Comparison of ENCODE assay signal across 11 mouse cellular contexts in genomic region chrX:11666517-11666916, GRCm38 (mm10).
DNase-seq lines count a peak whose midpoint lies in the region; ATAC-seq and TF ChIP-seq lines count a peak whose summit lies in the region.
"Had no signal": no experiment of that assay in that cellular context is flagged by ENCODE, and none has a peak within 500 bp of the region (broad histone marks: within the 10 kb centered on the region; RNA-seq: fewer than 3 reads in every experiment).

No protein-coding gene starts in this region.

- peaks cover 76% of the 10 kb centered on the region for H3K27me3 ChIP-seq in hindbrain, embryonic 10.5 days (ENCODE audit: insufficient read depth, poor library complexity, severe bottlenecking)
- H3K27me3 ChIP-seq in hindbrain, postnatal 0 days (ENCODE audit: insufficient read depth, low read length): no peaks in the 10 kb centered on the region
- H3K27me3 ChIP-seq in neural tube, embryonic 15.5 days (replicated peaks): peaks cover 5% of the 10 kb centered on the region; the same call in 1 of the 2 replicates
- no peaks in the 10 kb centered on the region for H3K27me3 ChIP-seq in intestine, postnatal 0 days (replicated peaks; ENCODE audit: control insufficient read depth, insufficient read depth, low read length)
- H3K27me3 ChIP-seq in stomach, postnatal 0 days (ENCODE audit: control insufficient read depth, insufficient read depth, low read length): no peaks in the 10 kb centered on the region

- no peak overlapping the region for H3K4me2 ChIP-seq in hindbrain, postnatal 0 days (ENCODE audit: low read depth, low read length)
- no peak overlapping the region for H3K4me2 ChIP-seq in neural tube, embryonic 15.5 days
- no peak overlapping the region for H3K4me2 ChIP-seq in intestine, postnatal 0 days (replicated peaks; ENCODE audit: low read depth)
- no peak overlapping the region for H3K4me2 ChIP-seq in stomach, postnatal 0 days (replicated peaks; ENCODE audit: low read depth)
- H3K4me2 ChIP-seq: embryonic facial prominence, embryonic 15.5 days; hindbrain, embryonic 15.5 days had no signal

- 0 out of 2 replicates have a peak overlapping the region, but pooled peaks have one; percentile 29 for H3K27ac ChIP-seq in hindbrain, embryonic 10.5 days
- H3K27ac ChIP-seq in hindbrain, postnatal 0 days: no peak overlapping the region
- no peak overlapping the region for H3K27ac ChIP-seq in neural tube, embryonic 15.5 days (replicated peaks)
- no peak overlapping the region for H3K27ac ChIP-seq in intestine, postnatal 0 days (ENCODE audit: low read depth, low read length)
- H3K27ac ChIP-seq in stomach, postnatal 0 days (replicated peaks): no peak overlapping the region
- H3K27ac ChIP-seq: embryonic facial prominence, embryonic 15.5 days; hindbrain, embryonic 15.5 days; macrophage had no signal

- TF ChIP-seq EP300 in stomach, postnatal 0 days (optimal IDR thresholded peaks at IDR 0.05): no peak

- H3K36me3 ChIP-seq in hindbrain, embryonic 10.5 days: no peaks in the 10 kb centered on the region
- no peaks in the 10 kb centered on the region for H3K36me3 ChIP-seq in hindbrain, postnatal 0 days (ENCODE audit: insufficient read depth, low read length)
- no peaks in the 10 kb centered on the region for H3K36me3 ChIP-seq in neural tube, embryonic 15.5 days
- no peaks in the 10 kb centered on the region for H3K36me3 ChIP-seq in intestine, postnatal 0 days (ENCODE audit: control insufficient read depth, insufficient read depth)
- H3K36me3 ChIP-seq in stomach, postnatal 0 days (ENCODE audit: control insufficient read depth, insufficient read depth, low read length): no peaks in the 10 kb centered on the region
- H3K36me3 ChIP-seq: embryonic facial prominence, embryonic 15.5 days; hindbrain, embryonic 15.5 days had no signal

- DNase-seq in hindbrain, embryonic 10.5 days (ENCODE audit: low spot score): no peak
- DNase-seq in hindbrain, postnatal 0 days (ENCODE audit: low spot score): no peak
- peak; percentile 21 for DNase-seq in neural tube, embryonic 10.5 days (ENCODE audit: extremely low spot score, low spot score)
- peak; percentile 63 for DNase-seq in stomach, postnatal 0 days (ENCODE audit: low spot score)
- DNase-seq in spleen, postnatal 36 days (ENCODE audit: low spot score in 2 of 2): no peak

- no peak overlapping the region for H3K4me3 ChIP-seq in hindbrain, embryonic 10.5 days
- H3K4me3 ChIP-seq in hindbrain, postnatal 0 days (ENCODE audit: low read length): no peak overlapping the region
- no peak overlapping the region for H3K4me3 ChIP-seq in neural tube, embryonic 15.5 days (replicated peaks)
- no peak overlapping the region for H3K4me3 ChIP-seq in intestine, postnatal 0 days (ENCODE audit: low read depth, low read length)
- H3K4me3 ChIP-seq in stomach, postnatal 0 days (ENCODE audit: low read depth, low read length): no peak overlapping the region
- H3K4me3 ChIP-seq: embryonic facial prominence, embryonic 15.5 days; hindbrain, embryonic 15.5 days had no signal

- no peak overlapping the region for H3K9ac ChIP-seq in hindbrain, postnatal 0 days (replicated peaks; ENCODE audit: low read length)
- H3K9ac ChIP-seq in neural tube, embryonic 15.5 days (replicated peaks): no peak overlapping the region
- no peak overlapping the region for H3K9ac ChIP-seq in intestine, postnatal 0 days (ENCODE audit: low read depth, low read length)
- H3K9ac ChIP-seq in stomach, postnatal 0 days (ENCODE audit: low read length): no peak overlapping the region
- H3K9ac ChIP-seq: embryonic facial prominence, embryonic 15.5 days; hindbrain, embryonic 15.5 days had no signal

- no peak for TF ChIP-seq CTCF in hindbrain, postnatal 0 days (IDR thresholded peaks at IDR 0.05; ENCODE audit: low read depth)
- TF ChIP-seq CTCF in intestine, postnatal 0 days (IDR thresholded peaks at IDR 0.05; ENCODE audit: low read depth): no peak
- no peak for TF ChIP-seq CTCF in stomach, postnatal 0 days (IDR thresholded peaks at IDR 0.05; ENCODE audit: low read depth)

- 31% methylated on average over 7 of the region's 15 CpGs for WGBS in hindbrain, embryonic 10.5 days
- WGBS in hindbrain, postnatal 0 days: 32% methylated on average over 7 of the region's 15 CpGs
- WGBS in neural tube, embryonic 15.5 days: 24% methylated on average over 4 of the region's 15 CpGs
- 5% methylated on average over 4 of the region's 15 CpGs for WGBS in intestine, postnatal 0 days
- 12% methylated on average over 9 of the region's 15 CpGs for WGBS in stomach, postnatal 0 days

- peaks cover 34% of the 10 kb centered on the region for H3K4me1 ChIP-seq in hindbrain, embryonic 10.5 days (replicated peaks)
- H3K4me1 ChIP-seq in hindbrain, postnatal 0 days (ENCODE audit: insufficient read depth, low read length): no peaks in the 10 kb centered on the region
- peaks cover 21% of the 10 kb centered on the region for H3K4me1 ChIP-seq in neural tube, embryonic 15.5 days
- H3K4me1 ChIP-seq in intestine, postnatal 0 days (replicated peaks; ENCODE audit: control insufficient read depth, insufficient read depth, low read length): 0 out of 2 replicates have a peak, but pooled peaks cover 3% of the 10 kb centered on the region
- H3K4me1 ChIP-seq in stomach, postnatal 0 days (replicated peaks; ENCODE audit: control insufficient read depth, insufficient read depth): no peaks in the 10 kb centered on the region

- no peaks in the 10 kb centered on the region for H3K9me3 ChIP-seq in hindbrain, embryonic 10.5 days
- H3K9me3 ChIP-seq in hindbrain, postnatal 0 days (ENCODE audit: low read length): no peaks in the 10 kb centered on the region
- no peaks in the 10 kb centered on the region for H3K9me3 ChIP-seq in neural tube, embryonic 15.5 days (replicated peaks)
- H3K9me3 ChIP-seq in intestine, postnatal 0 days (ENCODE audit: control insufficient read depth): no peaks in the 10 kb centered on the region
- H3K9me3 ChIP-seq in stomach, postnatal 0 days (ENCODE audit: control insufficient read depth, low read length): no peaks in the 10 kb centered on the region
- H3K9me3 ChIP-seq: embryonic facial prominence, embryonic 15.5 days; hindbrain, embryonic 15.5 days had no signal

- no peak for ATAC-seq in hindbrain, postnatal 0 days
- ATAC-seq in neural tube, embryonic 15.5 days (ENCODE audit: low FRiP score): no peak
- ATAC-seq in intestine, postnatal 0 days: peak; percentile 44
- ATAC-seq in stomach, postnatal 0 days (ENCODE audit: low FRiP score, low TSS enrichment): peak; percentile 51
- ATAC-seq in inflammation-experienced regulatory T-cells, adult 6 months: no peak

Comparison
In these comparisons a context has a peak if more than half of its experiments do, and no peak if none do; other contexts are left out.
1. DNase-seq: peak in neural tube, embryonic 10.5 days (single experiment) and stomach, postnatal 0 days (single experiment); none in hindbrain, embryonic 10.5 days (single experiment), hindbrain, postnatal 0 days (single experiment) and spleen, postnatal 36 days (0 of 2).
2. ATAC-seq: peak in intestine, postnatal 0 days (single experiment) and stomach, postnatal 0 days (single experiment); none in hindbrain, postnatal 0 days (single experiment), neural tube, embryonic 15.5 days (single experiment) and inflammation-experienced regulatory T-cells, adult 6 months (single experiment).